Mouse (Mus musculus): Measurements from ENCODE around the gene Pfdn4.
A peak's percentile ranks its signal among the peaks of the same experiment; 100 is the strongest.
"Not testable (repeated sequence)": the region's sequence is repeated elsewhere in the genome, so short reads cannot be mapped to it uniquely, and the experiment has no call there.

The Pfdn4 gene

DNA sequence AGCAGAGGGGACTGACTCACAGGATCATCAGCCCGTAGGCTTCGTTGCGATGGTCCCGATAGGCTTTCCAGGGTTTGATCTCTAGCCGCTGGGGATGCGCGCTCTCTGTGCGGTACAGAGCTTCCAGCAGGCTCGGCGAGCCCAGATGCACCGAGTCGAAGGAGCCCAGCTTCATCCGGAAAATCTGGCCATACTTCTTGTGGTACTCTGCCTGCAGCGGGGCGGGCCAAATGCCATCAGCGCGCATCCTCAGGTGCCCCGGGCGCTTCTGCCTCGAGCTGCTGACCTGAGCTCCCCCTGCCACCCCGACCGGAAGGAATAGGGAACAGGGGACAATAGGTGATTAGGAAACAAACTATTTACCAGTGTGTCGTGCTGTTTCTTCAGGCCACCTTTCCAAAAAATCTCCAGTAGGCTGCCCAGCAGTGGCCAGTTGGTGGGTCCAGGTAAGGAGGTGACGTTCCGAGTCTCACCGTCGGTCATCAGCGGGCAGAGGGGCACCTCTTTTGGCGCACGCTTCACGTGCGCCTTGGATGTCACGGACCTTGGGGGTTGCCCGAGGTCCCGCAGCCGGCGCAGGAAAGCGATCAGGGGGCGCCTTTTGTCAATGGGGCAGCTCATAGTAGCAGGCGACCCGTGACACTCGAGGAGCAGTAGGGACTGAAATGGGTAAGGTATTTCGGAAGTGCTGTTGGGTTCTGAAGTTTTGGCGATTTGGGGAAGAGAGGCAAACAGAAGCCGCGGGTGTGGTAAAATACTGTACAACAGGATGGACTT is at the start of gene Pfdn4:
Pfdn4 (plus strand) TSS at position 275 of the 777 bp plus-strand sequence.
- no peak for DNase-seq

DNA sequence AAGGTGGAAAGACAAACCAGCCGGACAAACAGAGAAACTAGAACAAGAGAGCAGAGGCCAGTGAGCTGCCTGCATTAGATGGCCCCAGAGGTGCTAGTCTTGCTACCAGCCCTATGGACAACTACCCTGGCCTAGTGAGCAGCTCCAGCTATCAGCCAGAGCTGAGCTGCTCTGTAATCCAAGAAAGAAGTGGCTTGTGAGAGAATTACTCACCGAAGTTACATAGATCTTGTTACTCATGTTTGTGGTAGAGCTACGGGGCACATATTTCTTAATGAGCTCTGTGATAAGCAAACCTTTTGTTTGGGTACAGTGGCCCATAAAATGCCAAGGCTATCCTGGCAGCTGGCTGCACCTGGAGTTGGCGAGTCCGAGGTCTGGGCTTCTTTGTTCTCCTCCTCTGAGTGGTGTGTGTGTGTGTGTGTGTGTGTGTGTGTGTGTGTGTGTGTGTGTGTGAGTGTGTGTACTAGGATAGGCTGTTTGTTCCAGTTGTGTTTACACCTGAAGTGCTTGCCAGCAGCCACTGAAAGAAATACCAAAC is 49.3 kb upstream of the Pfdn4 start:
- peak in 1 of 2 experiments; percentile 25 for DNase-seq

GRCm38 (mm10) chr2:170447651-170448050 is 48.6 kb upstream of the Pfdn4 start:
- no peak for DNase-seq

DNA sequence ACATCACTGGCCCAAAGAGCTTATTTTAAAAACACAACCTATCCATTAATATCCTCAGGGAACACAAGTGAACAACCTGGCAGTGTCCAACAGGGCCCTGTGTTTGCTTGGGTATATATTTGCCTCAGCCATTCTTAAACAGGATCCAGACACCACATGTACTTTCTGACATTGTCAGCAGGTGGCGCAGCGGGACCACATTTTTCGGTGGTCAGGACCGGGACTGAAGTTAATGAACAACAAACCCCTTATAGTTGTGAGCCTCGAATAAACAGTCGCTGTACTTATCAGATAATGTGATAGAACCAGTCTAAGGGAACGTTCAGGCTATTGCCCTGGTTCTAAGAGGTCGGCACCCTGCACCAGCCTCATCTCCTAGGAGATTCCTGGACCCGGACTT is 45.3 kb upstream of the Pfdn4 start:
- DNase-seq: peak; percentile 64 to 71

GRCm38 (mm10) chr2:170453809-170454208 is 42.4 kb upstream of the Pfdn4 start:
- DNase-seq: not testable (repeated sequence)

GRCm38 (mm10) chr2:170459183-170459582 is 37.0 kb upstream of the Pfdn4 start:
- DNase-seq: no peak

GRCm38 (mm10) chr2:170459805-170460204 is 36.4 kb upstream of the Pfdn4 start:
- DNase-seq: no peak

- no peak for DNase-seq
Observed at GRCm38 (mm10) chr2:170461652-170462051, 34.6 kb upstream of the Pfdn4 start.

DNA sequence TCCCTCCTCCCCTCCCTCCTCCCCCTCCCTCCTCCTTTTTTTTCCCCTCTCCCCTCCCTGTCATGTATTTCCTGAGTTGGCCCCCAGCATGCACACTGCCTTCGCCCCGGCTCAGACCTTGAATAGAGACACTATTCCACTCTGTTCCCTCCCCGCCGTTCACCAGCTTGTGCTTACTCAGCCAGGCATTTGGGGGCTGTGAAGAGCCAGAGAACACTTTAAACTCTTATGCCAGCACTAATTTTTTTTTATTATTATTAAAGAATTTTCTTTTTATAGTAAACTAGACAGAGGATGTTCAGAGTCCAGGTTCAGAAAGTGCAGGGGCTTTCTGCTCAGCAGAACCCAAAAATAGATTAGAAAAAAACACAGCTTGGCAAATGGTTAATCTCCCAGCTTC is 31.4 kb upstream of the Pfdn4 start:
- DNase-seq: no peak

- no peak for DNase-seq
Observed at GRCm38 (mm10) chr2:170468009-170468408, 28.2 kb upstream of the Pfdn4 start.

DNA sequence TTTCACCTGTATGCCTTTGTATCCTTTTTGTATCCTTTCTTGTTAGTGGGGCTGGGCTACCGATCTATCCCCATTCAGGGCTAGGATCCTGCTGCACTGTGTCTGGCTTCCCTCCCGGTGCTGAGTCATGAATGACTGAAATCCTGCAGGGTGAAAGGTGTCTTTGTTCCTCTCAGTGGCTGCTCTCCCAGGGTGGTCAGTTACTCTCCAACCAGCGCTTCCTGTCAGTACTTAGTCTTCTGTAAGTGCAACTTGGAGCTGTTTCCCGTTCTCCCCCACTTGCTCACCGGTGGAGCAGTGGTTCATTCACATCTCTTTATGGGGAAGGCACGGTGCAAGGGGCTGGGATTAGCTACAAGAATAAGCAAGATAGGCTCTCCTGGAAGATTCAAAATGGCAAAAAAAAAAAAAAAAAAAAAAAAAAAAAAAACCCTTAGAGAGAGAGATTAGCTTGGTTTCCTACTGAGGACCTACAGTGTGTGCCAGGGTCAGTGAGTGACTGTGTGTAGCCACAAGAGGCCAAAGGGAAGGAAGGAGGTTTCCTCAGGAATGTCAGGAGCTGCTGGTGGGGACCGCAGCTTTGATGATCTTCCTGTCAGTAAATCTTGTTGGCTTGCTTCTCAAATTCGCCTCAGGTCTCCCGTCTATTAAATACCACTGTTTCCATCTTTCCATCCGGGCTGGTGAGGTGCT is 26.5 kb upstream of the Pfdn4 start:
- peak; percentile 6 to 34 for DNase-seq

- no peak for DNase-seq
Observed at GRCm38 (mm10) chr2:170470591-170470990, 25.6 kb upstream of the Pfdn4 start.

DNA sequence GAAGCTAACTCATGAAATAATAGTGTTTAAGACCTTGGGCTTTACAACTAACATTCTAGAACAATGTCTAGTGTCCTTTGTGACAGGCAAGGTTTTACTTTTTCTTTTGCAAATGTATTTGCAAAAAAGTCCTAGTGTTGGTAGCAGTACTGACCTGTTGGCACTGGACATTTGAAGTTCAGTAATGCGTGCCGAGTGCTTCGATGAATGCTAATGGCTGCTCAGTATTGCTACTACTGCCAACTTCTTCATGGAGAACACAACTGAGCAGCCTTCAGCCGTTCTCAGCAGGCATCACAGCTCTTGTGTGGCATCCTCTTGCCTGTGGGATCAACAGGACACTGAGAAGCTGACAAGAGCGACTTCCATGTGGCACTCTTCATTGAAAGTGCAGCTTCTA is 22.1 kb upstream of the Pfdn4 start:
- DNase-seq: no peak

DNA sequence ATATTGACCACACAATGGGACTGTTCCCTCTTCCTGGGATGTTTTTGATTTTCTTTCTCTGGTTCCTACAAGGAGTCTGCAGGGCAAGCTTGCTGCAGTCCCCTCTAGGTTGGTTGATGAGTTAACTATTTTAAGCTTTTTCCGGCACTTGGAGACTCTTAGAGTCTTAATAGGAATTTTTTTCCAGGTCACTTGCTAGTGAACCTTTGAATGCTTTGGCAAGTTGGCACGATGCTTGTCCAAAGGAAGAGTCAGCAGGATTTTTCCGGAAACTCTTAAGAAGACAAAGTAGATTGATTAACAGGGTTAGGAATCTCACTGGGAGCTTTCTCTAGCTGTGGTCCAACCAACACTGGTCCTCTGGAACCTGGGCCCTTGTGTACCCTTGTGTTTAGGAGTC is 21.1 kb upstream of the Pfdn4 start:
- no peak for DNase-seq

GRCm38 (mm10) chr2:170476215-170476614 is 20.0 kb upstream of the Pfdn4 start:
- peak; percentile 30 to 37 for DNase-seq

GRCm38 (mm10) chr2:170476643-170477042 is 19.6 kb upstream of the Pfdn4 start:
- peak; percentile 6 to 26 for DNase-seq

- DNase-seq: no peak
Observed at GRCm38 (mm10) chr2:170482019-170482540, 14.1 kb upstream of the Pfdn4 start.

GRCm38 (mm10) chr2:170483914-170484313 is 12.3 kb upstream of the Pfdn4 start:
- DNase-seq: no peak

DNA sequence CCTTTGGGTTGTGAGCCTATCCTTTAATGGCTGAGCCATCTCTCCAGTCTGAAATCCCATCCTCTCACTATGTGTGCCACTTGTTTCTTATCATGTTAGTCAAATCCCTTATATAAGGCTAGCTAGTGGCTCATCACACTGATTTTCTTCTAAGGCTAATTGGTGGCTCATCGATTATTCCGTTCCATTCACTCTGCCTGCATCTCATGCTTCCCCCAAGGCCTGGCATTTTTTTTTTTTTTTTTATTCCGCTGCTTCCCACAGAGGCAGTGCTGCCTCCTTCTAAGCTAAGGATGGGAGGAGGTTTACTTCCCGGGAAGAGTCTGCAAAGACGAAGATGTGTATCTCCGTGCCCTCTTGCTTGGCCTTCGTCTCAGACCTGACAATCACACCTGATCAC is 9.0 kb upstream of the Pfdn4 start:
- DNase-seq: no peak

DNA sequence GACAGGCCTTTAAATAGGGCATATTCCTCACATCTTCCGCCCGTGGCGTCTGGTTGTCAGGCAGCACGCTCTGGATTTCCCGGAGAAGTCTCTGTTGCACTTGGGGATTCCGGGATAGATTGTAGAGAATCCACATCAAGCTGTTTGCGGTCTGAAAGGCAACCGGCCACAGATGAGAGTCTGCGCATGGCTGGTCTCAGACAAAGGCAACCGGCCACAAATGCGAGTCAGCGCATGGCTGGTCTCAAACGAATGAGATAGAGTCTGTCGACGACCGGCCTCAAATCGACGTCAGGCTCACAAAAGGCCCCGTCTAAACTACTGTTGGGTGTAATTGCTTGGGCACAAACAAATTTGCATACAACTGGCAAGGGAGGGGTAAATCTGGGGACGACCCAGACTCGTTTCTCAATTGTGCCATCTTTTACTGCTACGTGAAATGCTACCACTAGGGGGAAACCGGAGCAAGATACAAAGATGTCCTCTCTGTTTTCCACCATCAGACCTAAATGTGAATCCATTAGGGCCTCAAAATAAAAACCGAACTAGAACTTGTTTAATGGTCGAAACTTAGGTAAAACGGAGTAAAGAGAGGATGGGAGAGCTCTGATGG is 8.2 kb upstream of the Pfdn4 start:
- no peak for DNase-seq

GRCm38 (mm10) chr2:170494784-170495710 is 1.2 kb upstream of the Pfdn4 start:
- no peak for DNase-seq

GRCm38 (mm10) chr2:170497091-170497566 is 901 bp downstream of the Pfdn4 start, which contains the start of gene Cyp24a1:
Cyp24a1 (minus strand) TSS chr2:170497145.
- peak; percentile 66 to 79 for DNase-seq
